Mouse (Mus musculus): ENCODE results near the gene Gm12845. TPM values are rescaled to one million over a fixed set of nuclear protein-coding genes. Genes with fewer than 3 reads are reported as not detected.

Gm12845 gene
- polyA plus RNA-seq (2015; fragmentation: Nextera tagmentation; extraction: Ambion mirVana) = not detected in 2 replicates

DNA sequence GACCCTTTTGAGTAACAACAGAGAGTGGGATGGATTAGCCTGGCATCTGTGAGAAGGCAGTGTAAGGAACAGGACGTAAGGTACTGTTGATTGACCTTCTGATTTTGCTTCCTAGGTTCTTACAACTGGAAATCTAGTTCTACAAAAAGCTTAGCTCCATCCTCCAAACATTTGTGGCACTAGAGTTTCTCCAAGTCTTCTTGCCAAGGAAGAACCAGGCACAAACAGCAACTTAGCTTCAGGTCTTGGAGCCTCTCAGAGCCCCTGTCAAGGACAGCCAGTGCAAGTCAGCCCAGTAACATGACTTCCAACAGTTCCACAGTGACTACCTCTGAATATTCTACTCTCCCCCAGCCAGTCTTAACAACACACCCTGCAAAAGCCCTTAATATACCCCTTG lies at the start of gene Gm12845:
TSS of gene Gm12845 (plus strand) at position 301 of the 400 bp plus-strand sequence.

DNA sequence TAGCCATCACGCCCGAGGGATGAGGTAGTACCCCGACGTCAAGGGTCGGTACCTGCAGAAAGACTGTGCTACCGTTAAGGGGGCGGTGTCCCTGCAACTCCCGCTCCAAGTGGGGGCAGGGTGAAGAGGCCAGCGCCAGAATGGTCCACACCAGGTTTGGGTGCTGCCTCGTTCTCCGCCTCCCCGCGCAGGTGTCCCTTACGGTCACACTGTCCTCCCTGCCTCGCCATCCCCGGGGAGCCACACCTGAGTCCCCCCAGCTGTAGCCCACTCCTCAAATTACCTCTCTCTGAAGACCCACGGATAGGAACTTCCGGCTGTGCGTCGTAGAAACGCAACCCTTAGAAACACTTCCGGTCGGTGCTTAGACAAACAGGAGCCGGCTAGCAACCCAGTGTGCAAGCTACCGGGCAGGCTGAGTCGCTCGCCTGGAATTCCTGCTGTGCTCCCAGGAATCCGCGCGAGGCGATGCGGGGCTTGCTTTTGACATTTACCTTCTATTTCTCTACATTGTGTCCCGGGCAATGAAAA lies 42.2 kb upstream of the Gm12845 start, which contains the start of gene Dmap1:
TSS of gene Dmap1 (minus strand) at position 343 of the 531 bp plus-strand sequence.

DNA sequence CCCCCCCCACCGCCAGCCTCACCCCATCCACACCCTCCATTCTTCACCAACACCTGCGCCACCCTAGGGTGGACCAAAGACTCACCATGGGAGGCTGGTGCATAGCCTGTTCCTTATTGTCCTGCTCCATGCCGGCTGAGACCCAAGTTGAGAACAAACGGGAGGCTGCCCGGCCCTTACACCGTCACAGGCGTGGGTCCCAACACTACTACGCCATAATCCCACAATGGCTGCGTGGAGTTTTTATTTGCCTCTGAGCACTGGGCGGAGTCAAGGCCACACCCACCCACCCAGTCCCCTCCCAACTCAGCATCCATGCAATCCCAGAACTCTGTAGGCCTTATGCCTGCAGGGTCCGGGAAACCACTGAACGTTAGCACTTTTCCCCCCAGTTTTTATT lies 41.2 kb downstream of the Gm12845 start, which contains the start of gene Klf17:
TSS of gene Klf17 (minus strand) at position 233 of the 400 bp plus-strand sequence.

Other genes with a start within 250 kb of the Gm12845 start
- gene Rnf220, start 227.4 kb upstream of the Gm12845 start, polyA plus RNA-seq (2015; fragmentation: Nextera tagmentation; extraction: Ambion mirVana) = 52.5 and 70.5 TPM in 2 replicates
- 114 and 119 TPM in 2 replicates for gene Eri3, start 174.0 kb upstream of the Gm12845 start, polyA plus RNA-seq (2015; fragmentation: Nextera tagmentation; extraction: Ambion mirVana)
- gene Dmap1, start 42.1 kb upstream of the Gm12845 start, polyA plus RNA-seq (2015; fragmentation: Nextera tagmentation; extraction: Ambion mirVana) = 36.1 and 45.0 TPM in 2 replicates
- gene Klf17, start 41.2 kb downstream of the Gm12845 start, polyA plus RNA-seq (2015; fragmentation: Nextera tagmentation; extraction: Ambion mirVana) = not detected in 2 replicates
- gene Slc6a9, start 110.1 kb downstream of the Gm12845 start, polyA plus RNA-seq (2015; fragmentation: Nextera tagmentation; extraction: Ambion mirVana) = 5.9 and 10.5 TPM in 2 replicates
- 1.0 and 1.1 TPM in 2 replicates for gene Ccdc24, start 148.1 kb downstream of the Gm12845 start, polyA plus RNA-seq (2015; fragmentation: Nextera tagmentation; extraction: Ambion mirVana)
- gene B4galt2, start 159.1 kb downstream of the Gm12845 start, polyA plus RNA-seq (2015; fragmentation: Nextera tagmentation; extraction: Ambion mirVana) = 21.2 and 22.0 TPM in 2 replicates
- gene Atp6v0b, start 162.9 kb downstream of the Gm12845 start, polyA plus RNA-seq (2015; fragmentation: Nextera tagmentation; extraction: Ambion mirVana) = 317 and 371 TPM in 2 replicates
- gene Dph2, start 167.6 kb downstream of the Gm12845 start, polyA plus RNA-seq (2015; fragmentation: Nextera tagmentation; extraction: Ambion mirVana) = 6.3 and 9.2 TPM in 2 replicates
- gene Ipo13, start 190.6 kb downstream of the Gm12845 start, polyA plus RNA-seq (2015; fragmentation: Nextera tagmentation; extraction: Ambion mirVana) = 22.4 and 24.2 TPM in 2 replicates
- 0.16 and 0.40 TPM in 2 replicates for gene Artn, start 205.4 kb downstream of the Gm12845 start, polyA plus RNA-seq (2015; fragmentation: Nextera tagmentation; extraction: Ambion mirVana)